Mouse (Mus musculus): ENCODE measurements at regions not wholly inside any gene's neighbourhood (a gene's known extent, or its start where the extent isn't known, plus 50 kb on each side); places are given as distances from the start of the nearest gene placed in this dataset.

DNA sequence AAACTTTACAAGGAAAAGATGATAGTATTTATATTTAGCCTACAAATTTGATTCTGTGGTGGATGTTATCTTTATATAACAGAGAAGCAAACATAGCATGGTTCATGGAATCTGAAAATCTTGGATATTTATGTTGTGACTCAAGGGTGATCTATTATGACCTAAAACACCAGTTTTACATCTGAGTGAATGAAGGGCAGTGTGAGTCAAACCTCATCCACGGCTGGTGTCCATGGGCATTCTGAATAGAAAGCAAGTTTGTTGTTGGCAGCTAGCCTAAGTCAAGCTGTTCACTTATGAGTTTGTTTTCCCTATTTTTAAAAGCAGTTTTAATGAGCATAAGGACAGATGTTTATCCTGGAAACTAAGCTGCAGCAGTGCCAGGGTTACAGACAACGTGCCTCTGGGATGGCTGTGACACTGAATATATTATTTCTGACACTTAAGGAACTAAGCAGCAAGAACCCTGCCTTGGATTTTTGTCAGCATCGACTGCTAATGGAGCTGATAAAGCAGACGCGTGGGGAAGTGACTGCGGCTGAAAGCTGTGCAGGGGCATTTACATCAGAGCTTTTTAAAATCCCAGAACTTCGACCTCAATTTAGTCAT, 278.5 kb downstream of the Phf3 start:
- H3K9ac ChIP-seq (ENCODE audit: insufficient read depth, low read depth), result no peak overlapping the region
- no peaks in the 10 kb centered on the region for H3K79me2 ChIP-seq (replicated peaks; ENCODE audit: control insufficient read depth, extremely low read depth, insufficient read depth, poor library complexity, severe bottlenecking)
- no peak overlapping the region for H3K27ac ChIP-seq (ENCODE audit: insufficient read depth, low read depth)
- no peaks in the 10 kb centered on the region for H3K27me3 ChIP-seq (replicated peaks)
- in situ Hi-C loops (cut with MboI; ENCODE audit: low pct_ligation_motif_present, low pct_unique_long_range_greater_than_20kb, low sequenced_read_pairs) (no loop called here), dilution Hi-C loops (cut with MboI; ENCODE audit: extremely low pct_ligation_motif_present, extremely low pct_unique_long_range_greater_than_20kb, low sequenced_read_pairs) (no loop called here)
- no peaks in the 10 kb centered on the region for H3K4me1 ChIP-seq (ENCODE audit: control insufficient read depth in 1 of 2, insufficient read depth in 2 of 2)
- no peak for DNase-seq (ENCODE audit: extremely low read depth)
- H3K4me3 ChIP-seq (replicated peaks in 1 of 3; ENCODE audit: low read depth in 2 of 3, low read length in 2 of 3, poor library complexity in 1 of 3), result no peak overlapping the region
- H3K36me3 ChIP-seq (replicated peaks in 1 of 2; ENCODE audit: control insufficient read depth in 1 of 2, insufficient read depth in 1 of 2, low read length in 1 of 2), result no peaks in the 10 kb centered on the region
- no peaks in the 10 kb centered on the region for H3K9me3 ChIP-seq (replicated peaks; ENCODE audit: low read length)
- TF ChIP-seq ETS1 (conservative IDR thresholded peaks at IDR 0.05; ENCODE audit: low read depth, low read length) (no peak), USF2 (conservative IDR thresholded peaks at IDR 0.05; ENCODE audit: low read depth, low read length) (no peak), SIN3A (IDR thresholded peaks at IDR 0.05; ENCODE audit: low read length) (no peak), POLR2AphosphoS2 (IDR thresholded peaks at IDR 0.05; ENCODE audit: low read depth, low read length) (no peak), ZKSCAN1 (IDR thresholded peaks at IDR 0.05; ENCODE audit: borderline replicate concordance, low read depth, low read length) (no peak), EP300 (IDR thresholded peaks at IDR 0.05; ENCODE audit: low read length) (no peak), NELFE (IDR thresholded peaks at IDR 0.05; ENCODE audit: low read depth, low read length) (no peak)
- H3K4me2 ChIP-seq (ENCODE audit: insufficient read depth, low read depth, poor library complexity, severe bottlenecking), result no peak overlapping the region

DNA sequence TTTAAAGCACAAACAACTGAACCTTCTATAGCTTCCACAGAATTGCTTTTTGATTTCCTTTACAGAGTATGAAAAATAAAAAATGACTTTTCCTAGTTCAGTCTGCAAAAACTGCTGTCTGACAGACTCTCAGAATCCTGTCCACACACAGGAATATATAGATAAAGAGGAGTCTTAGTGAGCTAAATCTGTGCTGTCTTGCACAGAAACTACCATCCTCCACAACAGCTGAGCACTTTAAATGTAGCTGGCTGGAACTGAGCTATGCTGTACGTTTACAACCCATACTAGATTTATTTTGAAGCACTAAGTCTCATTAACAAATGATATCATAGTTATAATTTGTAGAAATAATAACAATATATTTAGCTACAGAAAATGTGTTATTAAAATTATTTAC, 279.7 kb downstream of the Phf3 start:
- in situ Hi-C loops (cut with MboI; ENCODE audit: low pct_ligation_motif_present, low pct_unique_long_range_greater_than_20kb, low sequenced_read_pairs), result no loop called here
- Histone ChIP-seq H3K4me3 (replicated peaks in 1 of 3; ENCODE audit: low read depth in 2 of 3, low read length in 2 of 3, poor library complexity in 1 of 3) (no peak overlapping the region), H3K27me3 (replicated peaks) (no peaks in the 10 kb centered on the region), H3K36me3 (replicated peaks in 1 of 2; ENCODE audit: control insufficient read depth in 1 of 2, insufficient read depth in 1 of 2, low read length in 1 of 2) (no peaks in the 10 kb centered on the region), H3K9me3 (replicated peaks; ENCODE audit: low read length) (no peaks in the 10 kb centered on the region), H3K27ac (ENCODE audit: insufficient read depth, low read depth) (no peak overlapping the region), H3K79me2 (replicated peaks; ENCODE audit: control insufficient read depth, extremely low read depth, insufficient read depth, poor library complexity, severe bottlenecking) (no peaks in the 10 kb centered on the region), H3K4me1 (ENCODE audit: control insufficient read depth in 1 of 2, insufficient read depth in 2 of 2) (no peaks in the 10 kb centered on the region), H3K4me2 (ENCODE audit: insufficient read depth, low read depth, poor library complexity, severe bottlenecking) (no peak overlapping the region), H3K9ac (ENCODE audit: insufficient read depth, low read depth) (no peak overlapping the region)
- DNase-seq (ENCODE audit: extremely low read depth), result no peak
- dilution Hi-C loops (cut with MboI; ENCODE audit: extremely low pct_ligation_motif_present, extremely low pct_unique_long_range_greater_than_20kb, low sequenced_read_pairs), result no loop called here
- TF ChIP-seq JUND (conservative IDR thresholded peaks at IDR 0.05; ENCODE audit: low read depth, low read length) (no peak), ZC3H11A (IDR thresholded peaks at IDR 0.05; ENCODE audit: low read depth, low read length) (no peak), TCF12 (IDR thresholded peaks at IDR 0.05; ENCODE audit: low read depth, low read length) (no peak), USF2 (conservative IDR thresholded peaks at IDR 0.05; ENCODE audit: low read depth, low read length) (no peak), POLR2AphosphoS2 (IDR thresholded peaks at IDR 0.05; ENCODE audit: low read depth, low read length) (no peak), ZKSCAN1 (IDR thresholded peaks at IDR 0.05; ENCODE audit: borderline replicate concordance, low read depth, low read length) (no peak), EP300 (IDR thresholded peaks at IDR 0.05; ENCODE audit: low read length) (no peak), PAX5 (IDR thresholded peaks at IDR 0.05; ENCODE audit: low read length) (no peak), CHD2 (IDR thresholded peaks at IDR 0.05; ENCODE audit: low read length) (no peak), RAD21 (IDR thresholded peaks at IDR 0.05; ENCODE audit: low read depth, low read length) (no peak), NELFE (IDR thresholded peaks at IDR 0.05; ENCODE audit: low read depth, low read length) (no peak), MAFK (IDR thresholded peaks at IDR 0.05; ENCODE audit: insufficient replicate concordance, low read length) (no peak), BHLHE40 (IDR thresholded peaks at IDR 0.05; ENCODE audit: low read depth, low read length) (no peak), E2F4 (IDR thresholded peaks at IDR 0.05; ENCODE audit: insufficient replicate concordance, low read depth, low read length) (no peak), MAX (IDR thresholded peaks at IDR 0.05; ENCODE audit: low read length) (no peak), SMC3 (IDR thresholded peaks at IDR 0.05; ENCODE audit: low read depth, low read length) (no peak), MYC (IDR thresholded peaks at IDR 0.05; ENCODE audit: low read depth, low read length) (no peak), GABPA (IDR thresholded peaks at IDR 0.05; ENCODE audit: insufficient replicate concordance, low read depth, low read length) (no peak), MAZ (IDR thresholded peaks at IDR 0.05; ENCODE audit: low read depth, low read length) (no peak)
